Mouse (Mus musculus) heart, postnatal 0 days (tissue): ENCODE data around the gene Cic. TPM values are rescaled to one million over a fixed set of nuclear protein-coding genes. Genes with fewer than 3 reads are reported as not detected.
A peak's percentile ranks its signal among the peaks of the same experiment; 100 is the strongest.

Source experiments
- ATAC-seq: fragments of 200-750 bp; cut with Nextera tagmentation; 2 replicates; pipeline ENCODE4 v1.8.0; 2017; ENCODE audit warnings: low read depth, moderate number of reproducible peaks, moderate library complexity; ENCODE audit not compliant: insufficient read depth
- DNase-seq: peaks from one replicate; pipeline ENCODE4 v3.0.0-alpha.2; 2016; ENCODE audit warnings: low spot score
- H3K27ac ChIP-seq: fragments of 300-500 bp; sonication (generic); 2 replicates; pipeline ENCODE4 v1.5.1; 2014; ENCODE audit warnings: low read depth, mild to moderate bottlenecking
- H3K27me3 ChIP-seq: fragments of 300-500 bp; sonication (generic); 2 replicates; pipeline ENCODE4 v1.6.1; 2014; ENCODE audit warnings: low read length, mixed read lengths; ENCODE audit not compliant: control insufficient read depth, insufficient read depth
- H3K36me3 ChIP-seq: fragments of 300-500 bp; sonication (generic); replicated peaks from 2 replicates; pipeline ENCODE4 v1.6.1; 2014; ENCODE audit warnings: low read length, mixed read lengths; ENCODE audit not compliant: control insufficient read depth, insufficient read depth
- H3K4me1 ChIP-seq: fragments of 300-500 bp; sonication (generic); 2 replicates; pipeline ENCODE4 v1.6.1; 2014; ENCODE audit warnings: antibody characterized with exemption; ENCODE audit not compliant: control insufficient read depth, insufficient read depth
- H3K4me2 ChIP-seq: fragments of 300-500 bp; sonication (generic); 2 replicates; pipeline ENCODE4 v1.6.1; 2014; ENCODE audit warnings: low read depth, mild to moderate bottlenecking, low read length, moderate library complexity
- H3K4me3 ChIP-seq: fragments of 300-500 bp; sonication (generic); 2 replicates; pipeline ENCODE4 v1.5.1; 2014; ENCODE audit warnings: low read depth, low read length
- H3K9ac ChIP-seq: fragments of 300-500 bp; sonication (generic); replicated peaks from 2 replicates; pipeline ENCODE4 v1.6.1; 2014; ENCODE audit warnings: low read depth, low read length, mixed read lengths
- H3K9me3 ChIP-seq: fragments of 300-500 bp; sonication (generic); replicated peaks from 2 replicates; pipeline ENCODE4 v1.6.1; 2016; ENCODE audit warnings: low read length; ENCODE audit not compliant: control insufficient read depth
- CTCF ChIP-seq: IDR thresholded peaks from 2 replicates; pipeline ENCODE4 v1.5.1; 2016; ENCODE audit warnings: antibody characterized with exemption, control low read depth, low read depth
- EP300 ChIP-seq: IDR thresholded peaks from 2 replicates; pipeline ENCODE4 v1.6.1; 2016; ENCODE audit warnings: antibody characterized with exemption, low read depth
- WGBS: fragments of 180-500 bp; shearing (Covaris S2); extraction: QIAGEN DNeasy Blood & Tissue Kit; methylation state at CpG from one replicate; pipeline ENCODE4 v1.1.7; 2014; 5-methylcytosine and 5-hydroxymethylcytosine counted together
- polyA plus RNA-seq: library from polyadenylated mRNA; unstranded; fragments of >200 nt; fragmentation: Nextera tagmentation; extraction: Ambion mirVana; gene quantifications from 2 replicates; pipeline ENCODE4 v1.2.1, GENCODE M21; 2015
- total RNA-seq: library from RNA; depleted of rRNA; stranded (reverse); fragments of >200 nt; gene quantifications from 2 replicates; pipeline ENCODE4 v1.2.3, GENCODE M21; 2014; ENCODE audit warnings: low replicate concordance

Gene Cic
- total and polyA plus RNA-seq, 2 experiments from 2014 or later: 16.9 to 63.0 TPM

DNA sequence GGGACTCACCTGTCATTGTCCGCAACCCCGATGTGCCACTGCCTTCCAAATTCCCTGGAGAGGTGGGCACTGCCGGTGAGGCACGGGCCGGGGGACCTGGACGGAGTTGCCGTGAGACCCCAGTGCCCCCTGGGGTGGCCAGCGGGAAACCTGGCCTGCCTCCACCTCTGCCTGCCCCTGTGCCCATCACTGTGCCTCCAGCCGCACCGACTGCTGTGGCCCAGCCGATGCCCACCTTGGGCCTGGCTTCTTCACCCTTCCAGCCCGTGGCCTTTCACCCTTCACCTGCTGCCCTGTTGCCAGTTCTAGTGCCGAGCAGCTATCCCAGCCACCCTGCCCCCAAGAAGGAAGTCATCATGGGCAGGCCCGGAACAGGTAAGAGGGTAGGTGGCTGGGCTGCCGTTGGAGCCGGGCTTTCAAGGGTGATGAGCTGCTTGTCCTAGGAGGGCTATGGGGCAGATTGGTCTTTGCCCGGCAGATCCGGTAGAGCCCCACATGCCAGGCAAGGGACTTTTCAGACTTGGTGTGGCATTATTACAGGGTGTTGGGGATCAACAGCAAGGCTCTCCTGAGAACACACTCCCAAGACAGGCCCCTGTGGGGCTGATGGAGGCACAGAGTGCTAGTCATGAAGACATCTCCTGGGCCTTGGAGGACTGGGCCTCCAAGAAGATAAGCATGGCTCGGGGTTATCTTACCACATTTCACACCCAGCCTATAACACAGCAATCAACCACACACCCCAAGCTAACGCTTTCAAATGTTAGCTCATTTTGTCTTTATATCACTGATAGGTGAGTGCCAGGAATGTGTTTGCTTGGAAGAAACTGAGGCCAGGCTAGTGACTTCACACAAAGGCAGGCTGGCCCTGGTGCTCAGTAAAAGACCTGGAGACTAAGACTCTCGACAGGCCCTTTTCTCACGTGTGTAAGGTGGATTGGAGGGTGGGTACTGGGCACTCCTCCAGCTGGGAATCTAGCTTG is 6.0 kb downstream of the Cic start:
- no peak overlapping the region for H3K4me2 ChIP-seq
- TF ChIP-seq CTCF (no peak), EP300 (no peak)
- no peak overlapping the region for H3K9ac ChIP-seq
- no peak overlapping the region for H3K4me3 ChIP-seq
- H3K36me3 ChIP-seq: peaks cover 25% of the 10 kb centered on the region
- peaks cover 43% of the 10 kb centered on the region for H3K4me1 ChIP-seq
- DNase-seq (no peak), ATAC-seq (no peak)
- 79% methylated on average over 22 of the region's 22 CpGs for WGBS
- no peak overlapping the region for H3K27ac ChIP-seq
- no peaks in the 10 kb centered on the region for H3K9me3 ChIP-seq
- no peaks in the 10 kb centered on the region for H3K27me3 ChIP-seq

DNA sequence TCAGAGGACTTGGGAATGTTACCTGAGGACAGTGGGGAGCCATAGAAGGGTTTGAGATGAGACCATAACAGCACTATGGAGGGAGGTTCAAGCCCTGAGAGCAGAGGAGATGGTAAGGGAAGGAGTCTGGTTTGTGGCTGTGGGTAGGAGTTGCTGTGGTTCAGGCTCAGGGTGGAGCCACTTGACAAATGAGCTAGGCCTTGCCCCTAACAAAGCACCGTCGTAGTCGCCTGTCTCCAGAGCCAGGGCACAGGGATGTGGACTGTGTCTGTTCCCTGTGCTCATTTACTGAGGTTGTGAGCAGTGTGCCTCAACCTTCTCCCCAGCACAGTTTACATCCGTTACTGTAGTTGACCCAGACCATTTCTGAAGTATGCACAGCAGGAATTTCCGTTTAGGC is 7.1 kb downstream of the Cic start:
- Histone ChIP-seq H3K27me3 (no peaks in the 10 kb centered on the region), H3K9ac (no peak overlapping the region), H3K36me3 (peaks cover 25% of the 10 kb centered on the region), H3K4me2 (no peak overlapping the region), H3K4me1 (peaks cover 33% of the 10 kb centered on the region), H3K27ac (peak overlapping the region; percentile 99), H3K4me3 (no peak overlapping the region), H3K9me3 (no peaks in the 10 kb centered on the region)
- 53% methylated on average over 5 of the region's 5 CpGs for WGBS
- ATAC-seq: no peak
- no peak for DNase-seq
- no peak for TF ChIP-seq EP300

DNA sequence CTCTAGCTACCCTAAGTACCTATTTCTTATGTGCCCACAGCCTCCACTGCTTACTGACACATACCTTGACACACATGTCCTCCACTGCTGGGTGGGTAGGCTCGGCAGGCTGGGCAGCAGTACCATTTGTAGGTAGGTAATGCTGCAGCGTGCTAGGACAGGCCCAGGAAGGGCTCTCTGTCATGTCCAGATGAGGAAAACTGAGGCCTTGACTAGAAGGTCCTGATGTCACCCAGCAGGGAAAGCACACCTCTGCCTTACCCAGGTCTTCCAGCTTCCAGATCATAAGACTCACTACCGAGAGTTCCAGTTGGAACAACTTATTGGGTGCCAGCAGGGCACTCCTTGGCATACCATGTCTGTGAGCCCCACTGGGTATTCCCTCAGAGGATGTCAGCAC is 7.5 kb downstream of the Cic start:
- Histone ChIP-seq H3K36me3 (peaks cover 25% of the 10 kb centered on the region), H3K27me3 (no peaks in the 10 kb centered on the region), H3K4me2 (no peak overlapping the region), H3K27ac (peak overlapping the region; percentile 99), H3K4me1 (peaks cover 33% of the 10 kb centered on the region), H3K4me3 (no peak overlapping the region), H3K9ac (no peak overlapping the region), H3K9me3 (no peaks in the 10 kb centered on the region)
- DNase-seq (no peak), ATAC-seq (no peak)
- 78% methylated on average over 3 of the region's 3 CpGs for WGBS
- no peak for TF ChIP-seq EP300
- no peak for TF ChIP-seq CTCF

DNA sequence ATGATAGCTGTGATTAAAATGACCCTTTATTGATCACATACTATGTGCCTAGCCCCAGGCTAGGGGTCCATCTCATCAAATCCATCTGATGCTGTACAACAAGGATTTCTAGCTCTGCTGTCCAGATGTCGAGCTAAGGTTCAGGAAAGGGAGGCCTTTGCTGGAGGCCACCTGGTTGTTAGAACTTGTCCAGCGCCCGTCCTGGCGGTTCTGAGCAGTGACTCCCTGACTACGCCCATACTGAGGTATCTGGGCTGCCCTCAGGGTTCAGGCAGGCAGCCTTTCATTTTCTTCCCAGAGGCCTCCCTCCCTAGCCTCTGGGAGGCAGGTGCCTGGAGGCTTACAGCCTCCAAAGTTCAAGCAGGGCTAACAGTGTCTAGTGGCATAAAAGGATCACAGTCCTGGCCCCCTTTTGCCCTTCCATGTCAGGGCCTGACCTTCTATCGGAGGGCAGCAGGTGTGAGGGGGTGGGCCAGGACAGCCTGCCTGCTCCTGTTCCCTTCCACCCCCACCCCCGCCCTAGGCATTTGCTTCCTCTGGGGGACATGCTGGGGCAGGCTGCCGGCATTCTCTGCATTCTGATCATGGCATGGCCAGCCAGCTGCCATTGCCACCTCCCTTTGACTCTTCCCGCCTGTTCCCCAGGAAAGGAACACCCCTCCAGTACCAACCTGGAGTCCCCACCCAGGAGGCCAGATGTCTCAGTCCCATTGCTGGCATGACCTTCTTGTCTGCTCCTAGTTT is 8.2 kb downstream of the Cic start:
- ATAC-seq: no peak
- no peaks in the 10 kb centered on the region for H3K27me3 ChIP-seq
- WGBS: 38% methylated on average over 9 of the region's 9 CpGs
- H3K36me3 ChIP-seq: peaks cover 25% of the 10 kb centered on the region
- DNase-seq: peak; percentile 49
- H3K9ac ChIP-seq: peak overlapping the region; percentile 33; the same call in 1 of the 2 replicates
- no peaks in the 10 kb centered on the region for H3K9me3 ChIP-seq
- no peak overlapping the region for H3K4me3 ChIP-seq
- peak overlapping the region; percentile 99 for H3K27ac ChIP-seq
- TF ChIP-seq CTCF: no peak
- 0 out of 2 replicates have a peak, but pooled peaks have one; percentile 54 for TF ChIP-seq EP300
- H3K4me2 ChIP-seq: 0 out of 2 replicates have a peak overlapping the region, but pooled peaks have one; percentile 9
- peaks cover 40% of the 10 kb centered on the region for H3K4me1 ChIP-seq

DNA sequence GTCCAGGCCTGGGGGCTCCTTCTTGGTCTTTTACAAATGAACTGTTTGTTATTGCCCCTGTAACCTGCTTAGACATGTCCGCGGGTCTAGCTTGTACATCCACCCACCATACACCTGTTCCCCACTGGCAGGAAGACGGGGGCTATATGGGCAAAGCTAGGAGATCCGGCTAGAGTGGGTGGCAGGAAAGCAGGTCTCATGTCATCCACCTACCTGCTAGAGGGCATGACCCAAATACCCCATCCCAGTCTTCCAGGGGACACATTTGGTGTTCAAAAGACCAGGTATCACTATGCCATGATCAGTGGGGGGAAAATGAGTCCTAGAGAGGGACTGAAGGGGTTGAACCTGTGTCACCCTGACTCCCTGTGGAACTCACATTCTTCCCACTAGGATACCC is 9.9 kb downstream of the Cic start:
- whole genome bisulfite sequencing: 86% methylated on average over 4 of the region's 4 CpGs
- Histone ChIP-seq H3K27me3 (no peaks in the 10 kb centered on the region), H3K9ac (peak overlapping the region; percentile 33; the same call in 1 of the 2 replicates), H3K4me1 (peaks cover 49% of the 10 kb centered on the region), H3K4me2 (peak overlapping the region; percentile 79), H3K4me3 (no peak overlapping the region), H3K27ac (peak overlapping the region; percentile 99), H3K9me3 (no peaks in the 10 kb centered on the region), H3K36me3 (peaks cover 11% of the 10 kb centered on the region)
- no peak for ATAC-seq
- TF ChIP-seq EP300 (no peak), CTCF (no peak)
- no peak for DNase-seq
